Mouse (Mus musculus) layer of hippocampus, adult 8-10 months (tissue): ENCODE data around the gene Olfr32. TPM values are rescaled to one million over a fixed set of nuclear protein-coding genes. Genes with fewer than 3 reads are reported as not detected.
"Not testable (repeated sequence)": the region's sequence is repeated elsewhere in the genome, so short reads cannot be mapped to it uniquely, and the experiment has no call there.

Source experiments
- DNase-seq, 2 experiments: peaks; one replicate each; pipeline ENCODE4 v3.0.0; 2022; ENCODE audit warnings: low spot score in 2 of 2
- total RNA-seq, 4 experiments: library from RNA; stranded (reverse); gene quantifications; 2 replicates each; pipeline ENCODE4 v1.2.4; 2022

Olfr32 gene
- total RNA-seq: not detected

GRCm38 (mm10) chr2:90142196-90142595 lies at the start of gene Olfr32:
Gene Olfr32 (minus strand): TSS chr2:90142296.
- DNase-seq: no peak

GRCm38 (mm10) chr2:90187082-90187481 lies 45.0 kb upstream of the Olfr32 start:
- not testable (repeated sequence) for DNase-seq

DNA sequence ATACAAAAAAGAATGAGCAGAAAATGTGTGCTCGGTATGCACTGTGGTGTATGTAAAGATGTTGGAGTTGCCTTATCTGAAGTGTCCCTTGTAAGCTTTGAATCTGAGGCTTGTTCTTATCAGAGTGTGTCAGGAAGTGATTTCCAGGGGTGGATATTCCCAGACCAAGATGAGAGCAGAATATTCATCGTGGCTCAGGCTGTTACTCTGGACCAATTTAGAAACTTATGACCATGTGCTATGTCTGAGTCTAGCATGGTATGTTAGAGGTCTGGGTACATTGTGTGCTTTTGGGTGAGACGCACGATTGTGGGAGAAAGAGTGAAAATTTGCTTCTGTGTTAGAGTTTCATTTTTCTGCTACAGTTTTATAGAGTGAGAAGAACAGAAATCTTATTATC lies 44.0 kb upstream of the Olfr32 start:
- not testable (repeated sequence) for DNase-seq

GRCm38 (mm10) chr2:90153916-90154315 lies 11.8 kb upstream of the Olfr32 start:
- no peak for DNase-seq

- no peak for DNase-seq
Observed at GRCm38 (mm10) chr2:90152991-90153390, 10.9 kb upstream of the Olfr32 start, which contains the start of gene Olfr1270. Gene Olfr1270 (minus strand): TSS chr2:90153091.

- DNase-seq: no peak
Observed at GRCm38 (mm10) chr2:90121312-90121711, 20.8 kb downstream of the Olfr32 start, which contains the start of gene Olfr1269. Gene Olfr1269 (minus strand): TSS chr2:90121412.

Other genes with a start within 250 kb of the Olfr32 start
- gene Olfr1258, start 215.0 kb downstream of the Olfr32 start, total RNA-seq: not detected
- not detected for gene Olfr1259, start 193.6 kb downstream of the Olfr32 start, total RNA-seq
- gene Olfr1260, start 168.0 kb downstream of the Olfr32 start, total RNA-seq: not detected
- gene Olfr1261, start 151.1 kb downstream of the Olfr32 start, total RNA-seq: not detected
- not detected for gene Olfr1262, start 142.2 kb downstream of the Olfr32 start, total RNA-seq
- gene Olfr1263, start 130.2 kb downstream of the Olfr32 start, total RNA-seq: not detected
- not detected for gene Olfr1264, start 116.7 kb downstream of the Olfr32 start, total RNA-seq
- gene Olfr1265, start 107.0 kb downstream of the Olfr32 start, total RNA-seq: not detected
- not detected for gene Olfr140, start 78.7 kb downstream of the Olfr32 start, total RNA-seq
- gene Olfr1269, start 20.9 kb downstream of the Olfr32 start, total RNA-seq: not detected
- not detected for gene Olfr1270, start 10.8 kb upstream of the Olfr32 start, total RNA-seq
- under 1 TPM in 1 of 4 experiments, not detected in 3; 0.25 TPM for gene Olfr1506, start 82.2 kb upstream of the Olfr32 start, total RNA-seq
- not detected for gene Olfr142, start 115.3 kb upstream of the Olfr32 start, total RNA-seq
- gene Olfr1271, start 128.7 kb upstream of the Olfr32 start, total RNA-seq: not detected
- not detected for gene Olfr1272, start 150.5 kb upstream of the Olfr32 start, total RNA-seq
- gene Gm13769, start 179.9 kb upstream of the Olfr32 start, total RNA-seq: under 1 TPM in 2 of 4 experiments, not detected in 2; 0.41 to 0.47 TPM